Mouse (Mus musculus) hindlimb bud, embryonic 11.5 days (tissue): Measurements from ENCODE around the gene Nup107.
"Not testable (repeated sequence)": the region's sequence is repeated elsewhere in the genome, so short reads cannot be mapped to it uniquely, and the experiment has no call there.

Source experiments
- DNase-seq: peaks from one replicate; pipeline ENCODE4 v3.0.0-alpha.2; 2012; ENCODE audit warnings: low read depth, low spot score; ENCODE audit errors: extremely low spot score

Gene Nup107

DNA sequence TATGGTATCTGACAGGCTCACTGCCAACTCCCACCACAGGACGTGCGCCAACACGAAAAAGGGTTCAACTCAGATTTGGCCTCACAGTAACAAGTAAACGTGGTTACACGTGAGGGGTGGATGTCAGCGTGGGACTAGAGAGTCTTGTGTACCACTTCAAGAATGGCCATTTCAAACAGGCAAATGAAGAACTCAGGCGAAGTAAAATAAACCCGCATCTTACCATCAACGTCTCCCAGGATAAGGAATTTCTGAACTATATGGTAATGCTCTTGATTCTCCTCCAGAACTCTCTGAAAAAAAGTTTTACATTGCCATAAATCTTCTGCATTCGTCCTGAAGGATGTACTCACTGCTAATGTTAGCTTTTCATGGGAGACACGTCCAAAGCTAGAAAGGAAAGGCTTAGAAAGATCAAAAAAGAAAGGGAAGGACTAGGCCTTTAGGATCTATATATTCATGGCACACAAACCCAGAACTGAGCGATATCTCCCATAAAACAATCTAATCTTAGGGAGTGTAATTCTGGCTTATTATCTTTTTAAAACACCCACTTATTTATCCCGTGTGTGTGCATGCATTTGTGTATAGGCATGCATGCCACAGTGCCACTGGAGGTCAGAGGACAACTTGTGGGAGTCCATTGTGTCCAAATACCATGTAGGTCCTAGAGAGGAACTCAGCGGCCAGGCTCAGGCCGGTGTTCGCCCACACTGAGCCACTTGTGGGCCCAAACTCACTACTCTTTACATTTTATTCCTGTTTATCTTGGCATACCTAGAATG is 26.2 kb downstream of the Nup107 start:
- DNase-seq = no peak

DNA sequence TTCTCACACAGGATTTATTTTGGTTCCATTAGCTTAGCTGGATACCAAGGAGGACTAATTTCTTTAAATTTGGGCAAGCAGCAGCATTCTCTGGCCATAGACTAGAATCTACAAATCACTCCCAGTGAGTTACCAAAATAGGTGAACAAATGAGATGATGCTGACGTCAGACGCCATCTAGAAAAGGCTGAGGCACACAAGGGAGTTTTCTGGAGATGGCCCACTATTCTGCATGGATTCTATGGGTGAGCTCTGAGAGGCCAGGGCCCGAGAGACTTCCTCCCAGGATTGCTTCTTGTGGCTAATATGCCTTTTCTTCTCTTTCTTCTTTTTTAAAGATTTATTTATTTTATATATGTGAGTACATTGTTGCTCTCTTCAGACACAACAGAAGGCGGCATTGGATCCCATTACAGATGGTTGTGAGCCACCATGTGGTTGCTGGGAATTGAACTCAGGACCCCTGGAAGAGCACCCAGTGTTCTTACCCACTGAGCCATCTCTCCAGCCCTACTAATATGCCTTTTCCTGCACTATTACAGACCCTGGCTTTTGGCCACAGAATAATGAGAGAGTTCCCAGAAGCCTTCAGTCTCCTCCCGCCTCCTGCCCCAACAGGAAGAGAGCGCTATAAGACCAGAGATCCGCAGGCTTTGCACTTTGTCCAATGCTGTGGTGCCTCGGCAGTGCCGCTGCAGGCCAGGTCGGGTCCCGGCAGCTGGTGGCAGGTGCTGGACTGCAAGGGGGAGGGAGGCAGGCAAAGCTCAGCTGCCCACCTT is 27.2 kb downstream of the Nup107 start:
- no peak for DNase-seq

DNA sequence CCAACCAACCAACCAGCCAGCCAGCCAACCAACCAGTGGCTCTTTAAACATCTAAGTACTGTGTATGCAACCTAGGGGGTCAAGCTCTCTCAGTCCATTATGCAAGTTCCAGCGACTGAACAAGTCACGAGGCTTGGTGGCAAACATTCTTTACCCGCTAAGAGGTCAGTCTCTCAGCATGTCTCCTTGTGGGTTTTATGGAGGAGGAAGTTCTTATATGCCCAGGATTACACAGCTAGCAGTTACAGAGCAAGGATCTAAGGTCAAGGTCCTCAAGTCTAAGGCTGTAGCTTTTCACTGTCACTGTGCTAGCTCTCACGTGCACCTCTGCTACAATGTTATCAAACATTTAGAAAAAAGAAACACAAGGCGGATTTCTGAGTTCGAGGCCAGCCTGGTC is 27.9 kb downstream of the Nup107 start:
- DNase-seq = no peak

DNA sequence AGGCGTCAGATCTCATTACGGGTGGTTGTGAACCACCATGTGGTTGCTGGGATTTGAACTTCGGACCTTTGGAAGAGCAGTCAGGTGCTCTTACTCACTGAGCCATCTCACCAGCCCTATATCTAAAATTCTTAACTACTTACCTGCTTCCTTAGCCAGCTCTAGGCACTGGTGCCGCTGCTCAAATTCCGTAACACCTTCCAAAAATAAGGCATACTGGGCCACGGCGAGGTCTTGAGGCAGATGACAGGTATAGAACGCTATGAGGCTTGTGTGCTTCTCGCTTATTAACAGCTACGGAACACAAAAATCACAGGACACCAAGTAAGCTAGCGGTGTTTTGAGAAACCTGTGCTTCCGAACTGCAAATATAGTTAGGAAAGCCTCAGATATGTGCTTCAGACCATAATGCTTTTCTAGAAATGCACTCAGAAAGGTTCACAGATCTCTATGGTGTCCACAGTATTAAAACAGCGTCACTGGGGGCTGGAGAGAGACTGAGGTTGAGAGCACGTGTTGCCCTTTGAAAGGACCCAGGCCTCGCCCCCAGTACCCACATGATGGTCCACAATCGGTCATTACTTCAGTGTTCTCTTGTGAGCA is 28.8 kb downstream of the Nup107 start:
- no peak for DNase-seq

DNA sequence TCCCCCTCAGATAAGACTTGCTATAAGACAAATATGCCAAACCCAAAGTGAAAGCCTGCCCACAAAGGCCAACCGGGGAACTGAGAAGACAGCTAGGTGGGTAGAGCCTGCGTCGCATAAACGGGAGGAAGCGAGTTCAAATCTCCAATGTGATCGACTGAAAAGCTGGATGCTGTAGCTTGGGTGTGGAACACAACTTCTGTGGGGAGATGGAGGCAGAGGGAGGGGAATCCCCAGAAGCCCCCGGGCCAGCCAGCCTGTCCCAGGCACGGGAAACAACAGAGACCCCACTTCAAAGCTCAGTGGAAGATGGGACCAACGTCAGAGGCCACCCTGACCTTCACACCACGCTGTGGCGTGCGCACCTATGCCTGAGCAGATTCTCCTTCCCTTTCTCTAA is 29.5 kb downstream of the Nup107 start:
- no peak for DNase-seq

DNA sequence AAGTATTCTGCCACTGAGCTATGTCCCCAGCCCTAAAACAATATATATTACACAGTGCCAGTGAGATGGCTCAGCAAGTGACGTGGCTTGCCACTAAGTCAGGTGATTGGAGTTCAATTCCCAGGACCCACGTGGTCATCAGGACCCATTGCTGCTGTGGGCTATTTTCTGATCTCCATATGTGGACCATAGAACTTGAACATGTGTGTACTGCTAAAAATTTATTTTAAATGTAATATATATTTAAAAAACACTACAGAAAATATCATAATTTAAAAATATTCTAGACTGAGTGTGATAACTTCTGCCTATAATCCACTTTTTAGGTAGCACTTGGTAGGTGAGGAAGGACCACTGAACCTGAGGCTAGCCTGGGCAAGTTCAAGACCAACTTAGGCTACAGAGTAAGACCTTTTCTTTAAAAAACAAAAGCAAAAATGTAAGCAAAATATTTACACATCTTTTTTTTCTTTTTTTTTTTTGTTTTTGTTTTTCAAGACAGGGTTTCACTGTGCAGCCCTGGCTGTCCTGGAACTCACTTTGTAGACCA is 30.1 kb downstream of the Nup107 start:
- no peak for DNase-seq

DNA sequence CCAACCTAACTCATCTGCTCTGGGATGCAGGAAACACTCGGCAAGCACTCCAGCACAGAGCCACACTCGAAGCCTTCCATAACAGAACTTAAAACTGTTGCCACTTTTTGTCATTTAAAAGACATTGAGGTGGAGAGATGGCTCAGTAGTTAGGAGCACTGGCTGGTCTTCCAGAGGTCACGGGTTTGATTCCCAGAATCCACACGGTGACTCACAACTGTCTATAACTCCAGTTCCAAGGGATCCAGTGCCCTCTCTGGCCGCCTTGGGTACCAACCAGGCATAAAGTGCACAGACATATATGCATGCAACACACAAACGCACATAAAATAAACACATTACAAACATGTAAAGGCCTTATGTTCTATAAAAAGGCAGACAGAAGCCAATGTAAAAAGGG is 31.0 kb downstream of the Nup107 start:
- DNase-seq = no peak

DNA sequence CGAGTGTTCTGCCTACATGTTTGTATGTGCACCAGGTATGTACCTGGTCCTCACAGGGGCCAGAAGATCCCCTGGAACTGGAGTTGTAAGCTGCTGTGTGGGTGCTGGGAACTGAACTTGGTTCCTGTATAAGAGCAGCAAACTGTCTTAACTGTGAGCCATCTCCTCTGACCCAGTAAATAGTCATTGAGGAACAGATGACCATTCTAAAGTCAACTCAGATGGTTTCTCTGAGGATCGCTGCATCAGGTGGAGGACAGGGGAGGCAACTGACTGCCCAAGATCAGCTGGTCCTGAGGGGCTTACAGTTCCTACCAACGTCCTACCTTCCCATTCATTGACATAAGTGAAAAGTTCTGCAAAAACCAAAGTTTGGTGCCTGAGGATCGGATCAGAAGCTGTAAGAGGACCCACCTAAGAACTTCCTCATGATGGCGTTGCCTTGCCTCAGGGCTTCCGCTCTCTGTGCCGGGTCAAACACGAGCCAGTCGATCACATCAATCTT is 31.6 kb downstream of the Nup107 start:
- no peak for DNase-seq

DNA sequence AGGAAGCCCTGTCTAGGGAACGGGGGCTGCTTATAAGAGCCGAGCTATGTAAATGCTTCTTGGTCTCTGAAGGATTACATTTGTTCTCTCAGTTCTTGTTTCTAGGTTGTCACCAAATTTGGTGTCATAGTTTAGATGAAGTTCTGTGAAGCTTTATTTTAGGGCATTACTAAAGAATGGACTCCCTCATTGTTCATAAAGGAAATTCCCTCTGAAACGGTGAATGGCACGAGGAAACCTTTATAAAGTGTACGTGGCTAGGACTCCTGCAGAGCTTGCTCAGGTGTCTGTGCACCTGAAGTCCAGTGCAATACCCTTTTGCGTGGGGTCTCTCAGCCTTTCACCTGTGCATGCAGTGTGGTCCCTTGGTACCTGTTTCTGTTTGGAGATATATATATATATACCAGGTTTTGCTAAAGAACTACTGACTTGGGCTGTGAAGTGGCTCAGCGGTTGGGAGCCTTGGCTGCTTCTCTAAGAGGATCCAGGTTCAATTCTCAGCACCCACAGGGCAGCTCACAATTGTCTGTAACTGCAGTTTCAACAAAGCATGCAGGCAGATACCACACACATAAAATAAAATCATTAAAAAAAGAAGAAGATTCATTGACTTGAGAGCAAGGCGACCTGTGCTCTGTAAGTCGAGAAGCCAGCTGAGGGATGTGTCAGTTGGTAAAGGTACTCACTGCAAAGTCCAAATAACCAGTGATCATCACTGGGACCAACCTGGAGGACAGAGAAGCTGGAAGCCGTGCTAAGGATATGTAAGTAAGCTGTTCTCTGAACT is 32.5 kb downstream of the Nup107 start:
- no peak for DNase-seq

DNA sequence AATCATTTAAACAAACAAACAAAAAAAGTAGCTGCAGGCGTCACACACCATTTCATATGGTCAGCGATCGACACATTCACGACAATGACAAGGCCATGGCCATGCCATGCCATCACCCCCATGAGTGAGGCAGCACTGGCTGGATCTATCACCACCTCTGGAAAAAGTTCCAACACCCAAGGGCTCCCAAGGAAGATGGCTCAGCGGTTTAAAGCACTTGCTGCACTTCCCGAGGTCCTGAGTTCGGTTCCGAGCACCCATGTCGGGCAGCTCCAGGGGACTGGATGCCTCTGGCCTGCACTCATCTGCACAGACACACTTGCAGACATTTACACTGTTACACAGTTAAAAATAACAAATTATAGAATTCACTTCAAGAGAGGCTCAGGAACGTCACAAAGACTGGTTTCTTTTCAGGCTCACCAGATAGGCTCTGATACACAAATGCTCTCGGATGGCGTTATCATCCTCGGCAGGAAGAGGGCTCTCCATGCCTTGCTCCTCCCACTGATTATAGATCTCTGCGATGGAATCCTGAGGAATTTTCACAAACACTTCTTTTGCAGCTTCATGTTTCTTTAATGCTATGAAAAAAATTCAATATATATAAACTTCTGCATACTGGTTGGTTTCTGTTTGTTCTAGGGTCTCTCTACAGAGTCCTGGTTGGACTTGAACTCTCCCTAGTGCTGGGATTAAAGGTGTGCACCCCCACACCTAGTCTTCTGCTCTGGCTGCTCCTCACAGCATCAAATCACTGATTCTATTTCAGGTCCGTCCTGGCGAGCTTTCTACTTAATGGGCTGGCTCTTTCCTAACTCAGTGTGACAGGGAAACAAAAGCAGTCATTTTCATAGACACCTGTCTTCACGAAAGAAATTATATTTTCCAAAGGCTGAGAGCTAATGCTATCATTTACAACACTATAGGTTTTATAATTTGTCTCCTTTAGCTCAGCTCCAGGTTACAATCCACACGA is 33.5 kb downstream of the Nup107 start:
- DNase-seq = no peak

DNA sequence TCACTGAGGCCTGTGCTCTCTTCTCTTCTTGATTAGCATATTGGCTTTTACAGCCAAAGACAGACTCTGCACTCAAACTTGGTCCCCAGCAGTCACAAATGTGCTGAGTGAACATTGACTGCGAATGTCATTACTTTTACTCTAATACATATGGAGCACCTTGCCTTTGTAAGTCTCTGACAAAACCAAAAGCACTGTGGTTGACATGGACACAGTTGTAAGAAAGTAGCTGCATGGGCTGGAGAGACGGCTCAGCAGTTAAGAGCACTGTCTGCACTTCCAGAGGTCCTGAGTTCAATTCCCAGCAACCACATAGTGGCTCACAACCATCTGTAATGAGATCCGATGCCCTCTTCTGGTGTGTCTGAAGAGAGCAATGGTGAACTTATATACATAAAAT is 34.2 kb downstream of the Nup107 start:
- not testable (repeated sequence) for DNase-seq

DNA sequence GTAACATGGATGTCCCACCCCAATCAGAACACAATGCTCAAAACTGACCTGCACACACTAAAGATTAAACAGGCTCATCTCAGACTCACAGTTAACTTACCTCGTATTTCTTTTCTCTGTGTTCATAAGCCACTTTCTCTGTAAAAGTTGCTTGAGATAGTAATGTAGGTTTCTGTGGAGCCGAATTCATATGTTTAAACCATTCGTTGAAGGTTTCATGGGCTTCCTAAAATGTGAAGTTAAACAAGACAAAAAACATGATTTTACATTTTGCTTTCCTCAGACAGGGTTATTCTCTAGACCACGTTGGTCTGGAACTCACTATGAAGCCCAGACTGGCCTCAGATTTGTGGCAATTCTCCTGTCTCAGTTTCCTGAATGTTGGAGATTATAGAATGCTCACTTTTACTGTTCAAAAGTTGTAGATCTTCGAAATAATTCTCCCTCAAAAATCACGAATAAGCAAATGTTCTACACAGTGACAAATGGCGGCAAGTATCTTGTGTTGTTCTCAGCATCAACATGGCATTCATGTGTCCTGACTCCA is 34.6 kb downstream of the Nup107 start:
- no peak for DNase-seq

DNA sequence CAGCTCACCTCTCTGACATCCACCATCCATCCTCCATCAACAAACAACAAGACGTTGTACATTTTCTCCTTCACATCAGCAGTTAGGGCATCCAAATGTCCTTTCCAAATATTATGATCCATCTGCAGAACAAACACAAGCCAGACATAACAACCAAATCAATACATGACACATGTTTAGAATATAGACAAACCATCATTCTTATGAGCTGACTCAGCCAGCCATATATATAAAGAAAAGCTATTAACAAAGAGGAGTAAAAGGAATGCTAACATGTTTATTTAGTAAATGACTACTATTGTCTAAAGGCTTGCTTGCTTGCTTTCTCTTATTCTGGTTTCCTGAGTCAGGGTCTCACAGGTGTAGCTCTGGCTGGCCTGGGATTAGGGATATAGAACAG is 35.2 kb downstream of the Nup107 start:
- DNase-seq = no peak

DNA sequence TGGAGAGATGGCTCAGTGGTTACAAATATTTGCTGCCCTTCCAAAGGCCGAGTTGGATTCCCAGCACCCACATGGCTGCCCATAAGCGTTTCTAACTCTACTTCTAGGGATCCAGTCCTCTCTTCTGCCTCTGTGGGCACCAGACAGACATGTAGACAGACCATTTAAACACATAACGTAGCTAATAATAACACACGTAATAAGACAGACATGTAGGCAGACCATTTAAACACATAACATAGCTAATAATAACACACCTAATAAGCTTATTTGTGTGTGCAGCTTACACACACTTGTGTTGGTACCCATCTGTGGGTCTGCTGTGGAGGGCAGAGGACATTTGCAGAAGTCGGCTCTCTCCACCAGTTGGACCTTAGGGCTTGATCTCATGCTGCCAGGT is 35.7 kb downstream of the Nup107 start:
- DNase-seq = no peak

DNA sequence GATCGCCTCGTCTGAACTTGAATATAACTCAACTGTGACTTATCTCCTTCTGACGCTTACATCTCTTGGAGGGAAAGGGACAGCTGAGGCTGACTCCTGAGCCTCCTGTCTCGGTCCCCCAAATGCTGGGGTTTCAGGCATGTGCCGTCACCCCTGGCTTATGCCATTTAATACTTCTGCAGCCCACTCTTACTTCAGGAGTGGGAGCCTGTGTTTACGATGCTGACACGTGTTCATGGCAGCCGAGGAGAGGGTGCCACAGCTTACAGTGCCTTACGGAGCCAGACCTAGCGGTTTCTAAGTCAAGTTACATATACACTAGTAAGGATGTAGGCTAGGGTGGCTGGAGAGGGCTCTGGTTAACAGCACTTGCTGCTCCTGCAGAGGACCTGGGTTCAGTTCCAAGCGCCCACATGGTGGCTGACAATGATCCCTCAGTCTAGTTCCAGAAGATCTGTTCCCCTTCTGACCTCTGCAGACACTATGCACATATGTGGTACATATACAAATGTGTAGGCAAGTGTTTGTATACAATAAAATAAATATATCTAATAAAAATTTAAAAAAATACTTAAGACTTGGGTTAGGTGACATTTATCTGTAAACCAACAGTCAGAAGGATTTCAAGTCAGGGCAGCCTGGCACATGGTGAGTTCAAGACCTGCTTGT is 36.6 kb downstream of the Nup107 start:
- no peak for DNase-seq

DNA sequence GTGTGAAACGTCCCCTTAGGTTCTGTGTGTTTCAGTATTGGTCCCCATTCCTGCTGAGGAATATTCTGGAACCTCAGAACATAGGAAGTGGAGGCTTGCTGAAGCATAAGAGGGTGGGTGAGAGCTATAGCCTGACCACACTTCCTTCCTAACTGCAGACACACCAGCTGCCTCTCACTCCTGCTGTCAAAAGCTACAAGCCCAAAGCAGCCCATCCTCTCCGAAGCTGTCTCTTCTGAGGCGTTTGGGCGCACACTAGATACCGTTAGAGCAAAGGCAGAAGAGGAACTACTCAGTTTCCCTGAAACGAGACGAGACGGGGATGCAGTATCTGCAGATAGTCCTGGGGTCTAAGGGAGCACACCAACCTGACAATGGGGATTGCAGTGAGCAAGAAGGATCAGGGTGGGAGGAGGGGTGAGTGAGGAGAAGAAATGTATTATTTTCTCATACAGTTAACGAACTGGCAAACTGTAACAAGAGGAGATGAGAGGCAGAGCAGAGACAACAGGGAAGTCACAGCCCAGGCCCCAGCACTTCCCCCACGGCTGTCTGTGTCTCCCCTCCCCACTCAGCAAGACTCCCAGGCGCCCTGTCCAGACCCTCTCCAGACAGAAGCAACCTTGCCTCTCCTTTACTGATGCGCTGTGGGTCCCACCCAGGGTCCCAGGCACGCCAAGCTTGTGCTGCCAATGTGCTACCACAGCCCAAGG is 37.3 kb downstream of the Nup107 start:
- DNase-seq = no peak

DNA sequence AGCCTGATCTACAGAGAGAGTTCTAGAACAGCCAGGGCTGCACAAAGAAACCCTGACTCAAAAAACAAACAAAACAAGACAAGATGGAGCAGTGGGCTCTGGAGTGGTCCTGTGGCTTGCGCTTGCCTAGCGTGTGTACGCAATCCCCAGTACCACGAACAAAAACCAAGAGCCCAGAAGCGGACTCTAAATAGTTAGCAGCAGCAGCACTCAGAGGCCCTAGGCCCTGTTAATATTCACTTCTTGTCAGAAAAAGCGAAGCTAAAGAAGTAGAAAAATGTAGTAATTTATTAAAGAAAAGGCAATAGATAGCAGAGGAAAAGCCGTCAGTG is 37.9 kb downstream of the Nup107 start:
- no peak for DNase-seq
